Mouse (Mus musculus): Measurements from ENCODE around the gene Gna15. TPM values are rescaled to one million over a fixed set of nuclear protein-coding genes. Genes with fewer than 3 reads are reported as not detected.

Gna15 gene
- polyA plus RNA-seq, 1 experiment from 2014 or later: 1.00 TPM

DNA sequence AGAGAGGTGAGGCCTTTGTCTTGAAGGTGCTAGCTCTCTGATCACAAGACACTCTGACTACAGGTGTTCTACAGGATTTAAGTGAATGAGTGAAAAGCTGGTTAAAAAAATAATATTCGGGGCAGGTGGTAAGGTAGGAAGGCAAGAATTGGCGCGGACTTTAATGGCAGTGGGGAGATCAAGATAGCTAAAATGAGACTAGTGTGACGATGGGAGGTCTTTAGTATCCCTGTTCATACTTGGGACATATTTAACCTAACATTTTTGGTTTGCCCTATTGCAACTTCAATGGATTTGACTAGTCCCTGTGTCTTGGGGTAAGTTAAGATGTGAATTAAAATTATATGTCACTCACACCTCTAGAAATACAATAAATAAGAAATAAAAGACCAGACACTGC is 27.1 kb downstream of the Gna15 start:
- Histone ChIP-seq H3K36me3 (peaks cover 18% of the 10 kb centered on the region), H3K4me2 (peak overlapping the region; percentile 94), H3K9me3 (replicated peaks) (no peaks in the 10 kb centered on the region), H3K27ac (no peak overlapping the region), H3K27me3 (no peaks in the 10 kb centered on the region), H3K9ac (no peak overlapping the region), H3K4me1 (peaks cover 38% of the 10 kb centered on the region), H3K4me3 (replicated peaks) (peak overlapping the region; percentile 94)
- no peak for ATAC-seq (replicated peaks; ENCODE audit: low FRiP score)
- 30% methylated on average over 4 of the region's 4 CpGs for WGBS

DNA sequence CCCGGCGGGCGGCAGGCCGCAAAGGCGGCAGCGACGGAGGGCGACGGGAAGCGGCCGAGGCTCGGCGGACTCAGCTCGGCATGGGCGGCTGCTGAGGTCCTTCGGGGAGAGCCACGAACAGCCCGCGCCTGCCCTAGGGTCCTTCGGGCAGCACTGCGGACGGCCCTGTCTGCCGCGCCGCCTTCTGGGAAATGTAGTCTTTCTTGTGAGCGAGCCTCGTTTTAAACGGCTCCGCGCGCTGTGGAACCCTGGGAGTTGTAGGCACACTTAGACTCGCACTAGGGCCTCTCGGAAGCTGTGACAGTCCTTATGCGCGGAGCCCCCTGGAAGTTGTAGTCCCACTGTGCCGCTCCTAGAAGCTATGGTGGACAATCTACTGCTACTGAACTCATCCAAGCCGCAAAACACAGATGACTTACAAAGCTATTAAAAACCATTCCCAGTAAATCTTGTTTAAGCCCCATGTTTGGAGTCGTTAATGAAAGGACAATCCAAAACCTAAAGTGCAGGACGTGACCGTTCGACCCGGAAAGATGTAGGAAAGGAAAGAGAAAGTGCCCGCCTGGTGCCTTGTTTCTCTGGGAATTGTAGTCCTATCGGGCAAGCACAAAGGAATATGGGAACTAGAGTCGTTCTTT is 27.6 kb downstream of the Gna15 start, which contains the start of gene Ncln:
Ncln (minus strand) TSS at position 129 of the 638 bp plus-strand sequence.
- Histone ChIP-seq H3K9me3 (replicated peaks) (no peaks in the 10 kb centered on the region), H3K4me2 (peak within 1 kb of the TSS; percentile 94), H3K27me3 (no peaks in the 10 kb centered on the region), H3K4me3 (replicated peaks) (peak within 1 kb of the TSS; percentile 94), H3K36me3 (peaks cover 24% of the 10 kb centered on the region), H3K4me1 (peaks cover 38% of the 10 kb centered on the region), H3K9ac (peak within 1 kb of the TSS; percentile 88), H3K27ac (peak within 1 kb of the TSS; percentile 82)
- WGBS: 1% methylated on average over 45 of the region's 45 CpGs
- ATAC-seq (replicated peaks; ENCODE audit: low FRiP score): peak; percentile 96

DNA sequence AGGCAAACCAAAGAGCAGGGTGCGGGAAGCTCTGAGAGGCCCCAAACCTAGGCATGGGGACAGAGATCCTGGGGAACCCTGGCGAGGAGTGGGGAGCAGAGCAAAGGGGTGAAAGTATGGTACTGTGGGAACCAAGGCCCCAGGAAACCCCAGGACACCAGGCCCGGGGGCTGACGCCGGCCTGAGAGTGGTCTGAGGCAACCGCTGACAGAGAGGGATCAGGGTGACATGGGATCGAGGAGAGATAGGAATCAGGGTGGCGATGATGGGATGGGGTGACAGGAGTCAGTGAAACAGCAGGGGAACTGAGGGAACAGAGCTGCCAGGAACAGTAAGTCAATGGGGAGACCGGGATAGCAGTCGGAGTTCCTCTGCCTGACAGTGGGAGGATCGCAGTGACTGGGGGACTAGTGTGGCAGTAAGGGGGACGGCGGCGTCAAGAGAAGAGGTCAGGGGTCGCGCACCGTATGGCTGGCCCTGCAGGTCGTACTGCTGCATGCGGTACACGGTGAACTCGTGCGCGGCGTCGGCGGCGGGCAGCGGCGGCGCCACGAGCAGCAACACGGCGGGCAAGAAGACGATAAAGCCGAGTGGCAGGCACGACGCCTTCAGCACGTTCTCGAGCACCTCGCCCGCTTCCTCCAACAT is 28.3 kb downstream of the Gna15 start:
- H3K9me3 ChIP-seq (replicated peaks): no peaks in the 10 kb centered on the region
- ATAC-seq (replicated peaks; ENCODE audit: low FRiP score): peak; percentile 5
- H3K4me2 ChIP-seq: peak overlapping the region; percentile 94
- peak overlapping the region; percentile 48 for H3K27ac ChIP-seq
- WGBS: 2% methylated on average over 41 of the region's 41 CpGs
- H3K4me1 ChIP-seq: peaks cover 38% of the 10 kb centered on the region
- H3K36me3 ChIP-seq: peaks cover 31% of the 10 kb centered on the region
- H3K4me3 ChIP-seq (replicated peaks): peak overlapping the region; percentile 94
- no peaks in the 10 kb centered on the region for H3K27me3 ChIP-seq
- H3K9ac ChIP-seq: peak overlapping the region; percentile 88

DNA sequence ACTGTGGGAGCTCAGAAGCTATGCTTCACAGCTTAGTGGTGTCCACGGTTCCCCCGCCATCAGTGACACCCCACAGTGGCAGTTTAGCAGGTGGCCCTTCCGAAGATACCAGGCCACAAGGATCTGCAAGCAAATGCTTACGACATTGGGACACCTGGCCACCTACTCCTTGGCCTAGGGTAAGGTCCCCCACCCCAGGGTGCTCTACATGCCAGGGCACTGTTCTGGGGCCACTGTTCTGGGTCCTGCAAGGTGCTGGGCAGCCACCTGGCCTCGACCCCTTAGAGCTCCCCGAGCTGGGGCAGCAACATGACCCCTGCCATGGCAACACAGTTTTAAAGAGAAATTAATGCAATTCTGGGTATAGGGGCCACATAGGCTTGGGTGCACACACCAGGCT is 28.9 kb downstream of the Gna15 start:
- Histone ChIP-seq H3K4me1 (peaks cover 38% of the 10 kb centered on the region), H3K36me3 (peaks cover 37% of the 10 kb centered on the region), H3K27ac (no peak overlapping the region), H3K9me3 (replicated peaks) (no peaks in the 10 kb centered on the region), H3K4me3 (replicated peaks) (peak overlapping the region; percentile 94), H3K4me2 (peak overlapping the region; percentile 94), H3K9ac (peak overlapping the region; percentile 88), H3K27me3 (no peaks in the 10 kb centered on the region)
- WGBS: 71% methylated on average over 6 of the region's 6 CpGs
- ATAC-seq (replicated peaks; ENCODE audit: low FRiP score): no peak

DNA sequence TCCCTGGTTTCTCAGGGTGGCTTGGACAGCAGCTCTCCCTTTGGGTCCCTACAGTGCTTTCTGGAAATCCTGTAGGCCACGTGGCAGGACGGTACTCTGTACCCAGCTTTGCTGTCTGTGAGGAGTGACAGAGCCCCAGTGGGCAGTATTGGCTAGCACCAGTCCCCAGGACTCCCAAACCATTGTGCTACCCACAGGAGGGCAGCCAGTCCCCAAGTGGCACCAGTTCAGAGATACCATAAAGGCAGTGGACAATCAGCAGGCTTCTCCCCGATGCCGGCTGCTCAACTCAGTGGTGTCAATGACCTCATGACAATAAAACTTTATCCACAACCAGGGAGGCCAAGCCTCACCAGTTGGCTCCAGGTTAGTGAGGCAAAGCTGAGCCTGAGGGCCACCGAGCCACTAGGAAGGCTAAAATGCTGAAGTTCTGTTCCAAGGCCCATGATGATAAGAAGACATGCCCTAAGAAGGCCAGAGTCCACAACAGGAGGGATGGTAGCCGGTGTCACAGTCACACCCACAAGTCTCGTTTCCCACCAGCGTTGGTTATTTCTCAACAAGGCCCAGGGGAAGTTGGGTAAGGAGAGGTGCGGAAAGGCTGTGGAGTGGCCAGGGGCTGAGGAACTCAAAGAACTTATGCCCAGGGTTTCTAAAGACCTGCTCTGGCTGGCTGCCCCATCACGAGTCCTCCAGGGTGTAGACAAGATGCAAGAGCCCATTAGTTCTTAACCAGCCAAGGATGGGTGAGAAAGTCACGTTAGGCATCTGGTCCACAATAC is 29.6 kb downstream of the Gna15 start:
- Histone ChIP-seq H3K27ac (no peak overlapping the region), H3K4me3 (replicated peaks) (peak overlapping the region; percentile 94; the same call in 1 of the 2 replicates), H3K27me3 (no peaks in the 10 kb centered on the region), H3K36me3 (peaks cover 44% of the 10 kb centered on the region), H3K4me1 (peaks cover 35% of the 10 kb centered on the region), H3K9me3 (replicated peaks) (no peaks in the 10 kb centered on the region), H3K9ac (peak overlapping the region; percentile 88; the same call in 1 of the 2 replicates), H3K4me2 (peak overlapping the region; percentile 94)
- no peak for ATAC-seq (replicated peaks; ENCODE audit: low FRiP score)
- 75% methylated on average over 11 of the region's 11 CpGs for WGBS

DNA sequence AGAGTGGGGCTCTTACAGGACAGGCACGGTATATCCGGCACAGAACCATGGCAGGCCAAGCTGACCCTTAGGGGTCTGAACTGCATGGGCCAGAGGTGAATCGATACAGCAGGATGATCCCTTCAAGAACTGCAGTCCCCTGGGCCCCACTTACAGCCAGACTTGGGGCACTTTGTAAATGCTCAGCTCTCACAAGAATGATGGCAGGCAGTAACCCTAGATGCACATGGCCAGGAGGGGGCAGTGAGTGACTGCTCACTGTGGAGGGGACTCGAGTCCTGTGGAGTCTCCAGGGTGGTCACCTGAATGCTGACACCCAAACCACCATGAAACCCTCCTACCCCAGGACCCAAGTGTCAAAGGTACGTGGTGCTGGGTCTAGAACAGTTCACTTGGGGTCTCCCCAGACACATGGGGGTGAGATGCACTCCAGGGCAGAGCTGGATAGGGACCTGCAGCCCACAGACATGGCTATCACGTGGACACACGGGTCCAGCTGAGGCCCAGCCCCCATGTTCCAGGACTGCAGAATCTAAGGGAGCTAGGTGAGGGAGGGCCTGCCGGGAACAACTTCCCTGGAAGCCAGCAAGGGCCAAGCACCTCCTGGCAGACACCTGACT is 30.3 kb downstream of the Gna15 start:
- no peak overlapping the region for H3K27ac ChIP-seq
- H3K36me3 ChIP-seq: peaks cover 51% of the 10 kb centered on the region
- no peaks in the 10 kb centered on the region for H3K9me3 ChIP-seq (replicated peaks)
- 75% methylated on average over 8 of the region's 8 CpGs for WGBS
- no peaks in the 10 kb centered on the region for H3K27me3 ChIP-seq
- H3K4me1 ChIP-seq: peaks cover 34% of the 10 kb centered on the region
- H3K4me2 ChIP-seq: no peak overlapping the region
- no peak overlapping the region for H3K9ac ChIP-seq
- H3K4me3 ChIP-seq (replicated peaks): peak overlapping the region; percentile 94; the same call in 1 of the 2 replicates
- no peak for ATAC-seq (replicated peaks; ENCODE audit: low FRiP score)

DNA sequence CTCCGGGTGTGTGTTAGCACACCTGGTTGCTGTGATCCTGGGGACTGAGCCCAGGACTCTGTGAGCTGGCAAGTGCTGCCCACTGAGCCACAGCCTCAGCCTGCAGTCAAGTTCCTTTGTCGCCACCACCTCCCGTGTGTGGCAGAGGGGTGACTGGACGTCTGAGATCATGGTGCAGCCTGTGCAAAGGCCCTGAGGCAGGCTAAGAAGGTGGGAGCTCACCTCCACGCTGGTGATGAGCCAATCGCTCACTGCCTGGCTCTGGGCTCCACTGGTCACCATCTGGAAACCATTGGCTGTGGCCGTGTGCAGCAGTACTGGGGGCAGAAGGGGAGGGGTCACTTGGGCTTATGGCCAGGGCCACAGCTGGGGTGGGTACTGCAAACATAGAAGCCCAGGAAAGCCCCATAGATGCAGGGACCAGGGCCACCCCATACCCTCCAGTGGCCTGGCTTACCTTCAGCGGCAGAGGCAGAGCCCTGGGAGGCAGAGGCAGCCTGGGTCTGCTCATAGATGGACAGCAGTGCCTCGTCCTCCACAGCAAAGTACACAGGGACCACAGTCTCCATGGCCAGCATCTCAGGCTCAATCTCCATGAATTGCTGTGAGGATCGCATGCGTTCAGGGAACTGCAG is 31.3 kb downstream of the Gna15 start:
- no peak overlapping the region for H3K4me3 ChIP-seq (replicated peaks)
- ATAC-seq (replicated peaks; ENCODE audit: low FRiP score): no peak
- H3K36me3 ChIP-seq: peaks cover 61% of the 10 kb centered on the region

DNA sequence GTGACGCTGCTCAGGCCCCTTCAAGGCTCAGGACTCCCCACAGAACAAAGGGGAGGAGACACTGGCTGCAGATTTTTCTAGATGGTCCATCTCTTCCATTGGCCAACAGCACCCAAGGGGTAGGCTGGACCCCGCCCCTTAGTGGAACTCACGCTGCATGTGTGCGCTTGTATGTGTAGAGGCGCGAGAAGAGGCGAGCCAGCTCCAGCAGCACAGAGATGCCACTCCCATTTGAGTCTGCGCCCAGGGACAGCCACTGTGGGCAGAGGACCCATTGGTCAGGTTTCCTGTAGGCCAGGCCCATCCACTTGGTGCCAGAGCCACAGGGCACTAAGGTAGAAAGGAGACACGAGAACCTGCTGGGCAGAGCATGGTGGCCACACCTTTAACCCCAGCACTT is 33.0 kb downstream of the Gna15 start:
- Histone ChIP-seq H3K27ac (no peak overlapping the region), H3K9ac (no peak overlapping the region), H3K4me2 (no peak overlapping the region), H3K36me3 (peaks cover 77% of the 10 kb centered on the region), H3K27me3 (no peaks in the 10 kb centered on the region), H3K4me1 (peaks cover 19% of the 10 kb centered on the region), H3K9me3 (replicated peaks) (no peaks in the 10 kb centered on the region), H3K4me3 (replicated peaks) (no peak overlapping the region)
- WGBS: 93% methylated on average over 9 of the region's 9 CpGs
- no peak for ATAC-seq (replicated peaks; ENCODE audit: low FRiP score)

More for the DNA sequence above, 31.3 kb downstream of the Gna15 start:
- H3K27me3 ChIP-seq: no peaks in the 10 kb centered on the region
- H3K27ac ChIP-seq: no peak overlapping the region
- H3K9me3 ChIP-seq (replicated peaks): no peaks in the 10 kb centered on the region
- no peak overlapping the region for H3K4me2 ChIP-seq
- H3K9ac ChIP-seq: no peak overlapping the region
- WGBS: 88% methylated on average over 11 of the region's 11 CpGs
- peaks cover 28% of the 10 kb centered on the region for H3K4me1 ChIP-seq

DNA sequence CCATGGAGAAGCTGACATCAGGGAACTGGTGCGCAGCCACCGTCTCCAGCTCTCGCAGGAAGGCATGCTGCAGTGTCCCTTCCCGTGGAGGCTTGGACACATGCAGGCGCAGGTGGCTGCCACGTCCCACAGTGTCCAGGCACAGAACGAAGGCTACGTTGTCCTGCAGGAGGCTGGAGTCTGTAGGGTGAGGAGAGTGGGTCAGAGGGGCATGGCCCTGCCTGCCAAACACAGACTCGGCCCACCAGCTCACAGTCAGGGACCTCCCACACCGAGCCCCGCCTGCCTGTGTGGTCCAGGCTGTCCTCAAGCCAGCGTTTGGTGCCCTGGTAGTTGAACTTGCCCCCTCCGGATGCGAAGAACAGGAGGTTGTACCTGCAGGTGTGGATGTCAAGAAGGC is 34.1 kb downstream of the Gna15 start:
- Histone ChIP-seq H3K27me3 (no peaks in the 10 kb centered on the region), H3K4me1 (peaks cover 12% of the 10 kb centered on the region), H3K9ac (no peak overlapping the region), H3K27ac (no peak overlapping the region), H3K9me3 (replicated peaks) (no peaks in the 10 kb centered on the region), H3K36me3 (peaks cover 77% of the 10 kb centered on the region), H3K4me2 (no peak overlapping the region), H3K4me3 (replicated peaks) (no peak overlapping the region)
- 78% methylated on average over 14 of the region's 14 CpGs for WGBS
- ATAC-seq (replicated peaks; ENCODE audit: low FRiP score): no peak

DNA sequence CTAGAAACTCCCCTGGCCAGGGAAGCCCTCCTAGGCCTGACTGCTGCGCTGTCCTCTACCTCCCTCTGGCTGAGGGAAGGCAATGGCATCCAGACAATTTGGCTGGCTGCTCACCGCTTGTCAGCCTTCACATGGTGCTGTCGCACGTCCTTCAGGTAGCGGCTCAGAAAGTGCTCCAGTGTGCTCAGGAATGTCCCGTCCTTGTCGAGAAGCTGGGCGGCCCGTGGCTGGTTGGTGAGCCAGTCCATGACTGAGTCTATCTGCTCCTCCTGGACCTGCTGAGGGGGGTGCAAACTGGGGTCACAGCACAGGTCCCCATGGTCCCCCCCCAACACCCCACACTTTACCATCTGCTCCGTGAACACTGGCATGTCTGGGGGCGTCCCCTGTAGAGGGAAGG is 35.9 kb downstream of the Gna15 start:
- H3K4me3 ChIP-seq (replicated peaks): no peak overlapping the region
- no peaks in the 10 kb centered on the region for H3K4me1 ChIP-seq
- 0 out of 2 replicates have a peak, but pooled peaks cover under 1% of the 10 kb centered on the region for H3K27me3 ChIP-seq
- no peaks in the 10 kb centered on the region for H3K9me3 ChIP-seq (replicated peaks)
- 89% methylated on average over 11 of the region's 11 CpGs for WGBS
- no peak overlapping the region for H3K9ac ChIP-seq
- H3K27ac ChIP-seq: no peak overlapping the region
- H3K36me3 ChIP-seq: peaks cover 69% of the 10 kb centered on the region
- no peak overlapping the region for H3K4me2 ChIP-seq
- ATAC-seq (replicated peaks; ENCODE audit: low FRiP score): no peak

DNA sequence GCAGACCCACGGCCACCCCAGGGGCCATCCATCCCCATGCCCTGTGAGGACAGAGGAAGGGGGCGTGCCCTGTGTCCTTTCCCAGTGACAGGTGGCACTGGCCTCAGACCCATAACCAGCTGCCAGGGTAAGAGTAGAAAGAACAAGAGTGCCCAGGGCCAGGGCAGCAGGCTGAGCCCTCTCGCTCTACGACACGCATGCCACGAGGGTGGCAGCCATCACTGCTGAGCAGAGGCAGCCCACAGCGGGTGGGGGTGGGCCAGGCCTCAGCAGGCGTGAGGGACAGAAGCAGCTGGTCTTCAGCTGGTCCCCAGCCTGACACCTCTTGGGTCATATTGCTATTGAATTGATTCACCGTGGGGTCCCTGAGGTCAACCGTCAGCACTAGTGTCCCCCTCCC is 37.5 kb downstream of the Gna15 start:
- Histone ChIP-seq H3K4me3 (replicated peaks) (no peak overlapping the region), H3K9me3 (replicated peaks) (no peaks in the 10 kb centered on the region), H3K9ac (no peak overlapping the region), H3K4me2 (no peak overlapping the region), H3K27me3 (peaks cover 15% of the 10 kb centered on the region), H3K36me3 (peaks cover 54% of the 10 kb centered on the region), H3K4me1 (peaks cover 10% of the 10 kb centered on the region; the same call in 1 of the 2 replicates), H3K27ac (no peak overlapping the region)
- WGBS: 86% methylated on average over 10 of the region's 10 CpGs
- no peak for ATAC-seq (replicated peaks; ENCODE audit: low FRiP score)

Measured in kidney, embryonic 15.5 days (tissue).